Mouse (Mus musculus) layer of hippocampus, adult 9-11 months (tissue): Measurements from ENCODE around the gene Fbxw24.
A peak's percentile ranks its signal among the peaks of the same experiment; 100 is the strongest.
"Not testable (repeated sequence)": the region's sequence is repeated elsewhere in the genome, so short reads cannot be mapped to it uniquely, and the experiment has no call there.

Experiments used
- DNase-seq: peaks from one replicate; pipeline ENCODE4 v3.0.0; 2022

Gene Fbxw24

GRCm38 (mm10) chr9:109625957-109626356 is at the start of gene Fbxw24:
Fbxw24 (minus strand) TSS chr9:109626057.
- not testable (repeated sequence) for DNase-seq

GRCm38 (mm10) chr9:109664552-109664951 is 38.7 kb upstream of the Fbxw24 start, which contains the start of gene Fbxw25:
Fbxw25 (minus strand) TSS chr9:109664652.
- DNase-seq: not testable (repeated sequence)

- peak; percentile 15 for DNase-seq
These were observed 19.0 kb downstream of the Fbxw24 start for GRCm38 (mm10) chr9:109606837-109607236.

- not testable (repeated sequence) for DNase-seq
These were observed 23.7 kb downstream of the Fbxw24 start for GRCm38 (mm10) chr9:109602128-109602527.

GRCm38 (mm10) chr9:109597226-109597625 is 28.6 kb downstream of the Fbxw24 start:
- no peak for DNase-seq

- no peak for DNase-seq
These were observed 31.0 kb downstream of the Fbxw24 start for GRCm38 (mm10) chr9:109594866-109595265.

GRCm38 (mm10) chr9:109568162-109568561 is 57.7 kb downstream of the Fbxw24 start, which contains the start of gene Fbxw15:
Fbxw15 (minus strand) TSS chr9:109568262.
- DNase-seq: not testable (repeated sequence)

- DNase-seq: no peak
These were observed 60.3 kb downstream of the Fbxw24 start for GRCm38 (mm10) chr9:109565546-109565945.

- DNase-seq: not testable (repeated sequence)
These were observed 63.8 kb downstream of the Fbxw24 start for GRCm38 (mm10) chr9:109562106-109562505.

GRCm38 (mm10) chr9:109552483-109552882 is 73.4 kb downstream of the Fbxw24 start:
- DNase-seq: peak; percentile 29
